Mouse (Mus musculus): Measurements from ENCODE around the gene Ctnna3.
"Not testable (repeated sequence)": the region's sequence is repeated elsewhere in the genome, so short reads cannot be mapped to it uniquely, and the experiment has no call there.

Ctnna3 gene

DNA sequence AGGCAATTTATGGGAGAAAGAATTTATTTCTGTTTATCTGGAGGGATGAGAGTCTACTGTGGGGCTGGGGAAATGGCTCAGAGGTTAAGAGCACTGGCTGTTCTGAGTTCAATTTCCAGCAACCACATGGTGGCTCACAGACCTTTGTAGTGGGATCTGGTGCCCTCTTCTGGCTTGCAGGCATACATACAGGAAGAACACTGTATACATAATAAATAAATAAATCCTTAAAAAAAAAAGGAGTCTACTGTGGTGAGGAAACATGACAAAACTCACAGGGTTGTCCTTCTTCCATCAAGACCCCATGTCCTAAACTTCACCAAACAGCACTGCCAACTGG lies 5.5 kb upstream of the Ctnna3 start:
- DNase-seq (ENCODE audit: low read depth, low spot score): peak; percentile 83

GRCm38 (mm10) chr10:63427146-63427545 lies 2.8 kb upstream of the Ctnna3 start:
- DNase-seq (ENCODE audit: low read depth, low spot score): no peak

GRCm38 (mm10) chr10:63428243-63429022 lies 1.5 kb upstream of the Ctnna3 start:
- DNase-seq (ENCODE audit: low read depth, low spot score): peak; percentile 44

- no peak for DNase-seq (ENCODE audit: low read depth, low spot score)
Observed at GRCm38 (mm10) chr10:63429023-63429340, 916 bp upstream of the Ctnna3 start.

DNA sequence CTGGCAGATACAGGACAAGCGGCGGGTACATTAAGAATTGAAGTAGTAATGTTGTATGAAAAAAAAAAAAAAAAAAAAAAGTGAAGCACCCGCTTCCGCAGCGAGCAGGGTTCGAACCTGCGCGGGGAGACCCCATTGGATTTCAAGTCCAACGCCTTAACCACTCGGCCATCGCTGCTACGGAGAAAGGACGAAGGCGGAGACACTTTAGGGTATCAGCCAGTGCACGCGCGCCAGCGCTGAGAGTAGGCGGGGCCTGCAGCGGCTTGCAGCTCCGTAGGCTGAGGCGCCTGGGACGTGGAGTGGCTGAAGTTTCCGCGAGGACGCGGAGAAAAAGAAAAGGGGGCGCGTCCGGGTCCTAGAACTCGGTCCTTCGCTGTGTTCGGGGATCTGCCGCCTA lies 518 bp upstream of the Ctnna3 start:
- peak; percentile 94 for DNase-seq (ENCODE audit: low read depth, low spot score)

GRCm38 (mm10) chr10:63431221-63431736 lies 1.4 kb downstream of the Ctnna3 start:
- DNase-seq (ENCODE audit: low read depth, low spot score): no peak

DNA sequence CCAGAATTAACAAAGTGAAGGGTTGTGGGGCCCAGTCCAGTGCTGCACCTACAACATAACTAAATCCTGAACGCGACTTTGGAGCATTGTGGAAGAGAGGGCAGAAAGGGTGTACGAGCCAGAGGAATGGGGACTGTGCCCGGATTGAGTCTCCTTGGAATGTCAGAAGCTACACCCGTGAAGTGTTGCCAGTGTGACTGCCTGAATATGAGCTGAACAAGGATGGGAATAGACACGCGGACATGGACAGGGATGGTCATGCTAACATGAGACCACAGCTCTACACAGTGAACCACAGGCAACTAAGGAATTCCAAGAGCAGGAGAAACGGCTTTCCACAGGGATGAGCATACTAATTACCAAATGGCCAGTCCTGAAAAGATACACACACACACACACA lies 2.2 kb downstream of the Ctnna3 start:
- no peak for DNase-seq (ENCODE audit: low read depth, low spot score)

- no peak for DNase-seq (ENCODE audit: low read depth, low spot score)
Observed at GRCm38 (mm10) chr10:63432887-63433286, 3.0 kb downstream of the Ctnna3 start.

DNA sequence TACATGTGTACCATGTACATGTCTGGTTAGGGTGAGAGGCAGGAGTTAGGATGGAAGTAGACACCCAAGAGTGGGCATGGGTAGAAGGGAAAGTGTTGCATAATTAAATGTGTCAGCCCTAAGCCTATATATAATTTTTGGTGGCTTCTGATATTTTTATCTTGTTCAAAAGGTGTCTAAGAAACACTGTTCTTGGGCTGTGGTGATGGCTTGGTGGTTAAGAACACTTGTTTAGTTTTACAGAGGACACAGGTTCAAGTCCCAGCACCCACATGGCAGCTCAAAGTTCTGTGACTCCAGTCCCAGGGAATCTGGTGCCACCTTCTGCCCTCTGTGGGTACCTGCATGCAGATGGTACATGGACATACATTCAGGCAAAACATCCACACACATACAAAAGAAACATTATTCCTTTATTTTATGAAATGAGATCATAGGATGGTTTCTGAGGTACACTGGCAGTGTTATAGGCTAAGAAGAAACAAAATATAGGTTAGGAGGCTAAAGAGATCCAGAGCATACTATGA lies 8.9 kb downstream of the Ctnna3 start:
- no peak for DNase-seq (ENCODE audit: low read depth, low spot score)

GRCm38 (mm10) chr10:63439694-63440228 lies 9.9 kb downstream of the Ctnna3 start:
- peak; percentile 23 for DNase-seq (ENCODE audit: low read depth, low spot score)

DNA sequence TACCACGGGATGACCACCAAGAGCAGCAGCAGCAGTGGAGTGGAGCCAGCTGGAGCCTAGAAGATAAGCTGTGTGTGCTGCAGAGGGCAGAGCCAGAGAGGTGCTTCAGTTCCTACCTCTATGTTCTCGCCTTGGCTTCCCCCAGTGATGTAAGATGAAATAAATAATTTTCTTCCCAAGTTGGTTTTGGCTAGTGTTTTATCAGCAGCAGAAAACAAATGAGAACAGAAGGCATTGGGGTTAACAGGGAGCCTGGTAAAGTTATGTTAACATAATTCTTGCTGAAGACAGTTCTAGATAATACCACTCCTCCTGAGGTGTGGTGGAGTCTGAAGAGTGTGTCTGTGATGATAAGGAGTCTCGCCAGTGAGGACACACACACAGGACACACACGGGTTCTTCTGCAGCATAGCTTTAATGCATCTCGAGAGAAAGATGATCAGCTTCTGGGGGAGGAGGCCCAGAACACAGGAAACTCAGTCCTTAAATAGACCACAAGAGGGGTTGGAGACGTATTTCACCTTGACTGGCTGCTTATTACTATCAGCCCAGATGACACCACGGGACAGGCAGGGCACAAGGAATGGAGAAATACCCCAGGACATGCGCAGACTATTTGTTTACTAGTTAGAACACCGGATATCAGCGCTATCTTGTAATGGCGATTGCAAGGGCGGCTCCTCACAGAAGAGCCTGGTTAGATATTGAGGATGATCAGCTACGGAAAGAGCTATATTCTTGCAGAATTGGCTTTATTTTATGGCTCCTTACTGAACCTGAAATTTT lies 14.9 kb downstream of the Ctnna3 start:
- not testable (repeated sequence) for DNase-seq (ENCODE audit: low read depth, low spot score)

- no peak for DNase-seq (ENCODE audit: low read depth, low spot score)
Observed at GRCm38 (mm10) chr10:63453926-63454325, 24.0 kb downstream of the Ctnna3 start.

DNA sequence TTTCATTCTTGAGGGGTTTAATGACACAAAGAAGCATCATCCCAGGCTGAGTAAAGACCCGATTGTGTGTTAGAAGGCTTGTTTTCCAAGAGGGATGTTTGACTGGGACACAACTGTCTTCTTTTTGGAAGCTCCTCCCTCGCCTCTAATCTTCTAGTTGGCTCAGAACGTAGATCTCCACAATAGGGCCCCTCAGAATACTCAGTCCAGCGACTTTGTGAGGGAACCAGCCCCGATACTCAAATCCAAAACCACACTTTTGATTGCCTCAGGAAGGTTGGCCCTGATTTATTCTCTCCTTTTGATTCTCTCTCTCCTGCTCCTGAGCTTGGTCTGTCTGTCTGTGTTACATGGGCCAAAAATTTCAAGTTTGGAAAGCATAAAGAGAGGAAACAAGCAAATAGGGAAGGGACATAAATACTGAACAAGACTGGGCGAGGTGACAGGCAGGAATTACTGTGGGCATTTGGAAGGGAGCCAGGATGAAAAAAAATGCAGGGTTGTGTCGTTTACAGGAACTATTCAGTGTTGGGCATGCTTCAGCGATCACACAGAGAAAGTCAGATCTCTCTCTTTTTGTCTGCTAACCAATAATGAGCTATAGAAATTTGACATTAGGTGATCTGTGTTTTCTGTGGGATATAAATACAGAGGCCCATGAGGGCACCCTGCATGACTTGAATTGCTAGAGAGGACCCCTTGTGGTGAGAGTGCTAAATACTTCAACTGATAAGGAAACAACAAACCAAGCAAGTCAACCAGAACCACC lies 25.4 kb downstream of the Ctnna3 start:
- peak; percentile 14 for DNase-seq (ENCODE audit: low read depth, low spot score)

GRCm38 (mm10) chr10:63457292-63458128 lies 27.6 kb downstream of the Ctnna3 start:
- DNase-seq (ENCODE audit: low read depth, low spot score): no peak

DNA sequence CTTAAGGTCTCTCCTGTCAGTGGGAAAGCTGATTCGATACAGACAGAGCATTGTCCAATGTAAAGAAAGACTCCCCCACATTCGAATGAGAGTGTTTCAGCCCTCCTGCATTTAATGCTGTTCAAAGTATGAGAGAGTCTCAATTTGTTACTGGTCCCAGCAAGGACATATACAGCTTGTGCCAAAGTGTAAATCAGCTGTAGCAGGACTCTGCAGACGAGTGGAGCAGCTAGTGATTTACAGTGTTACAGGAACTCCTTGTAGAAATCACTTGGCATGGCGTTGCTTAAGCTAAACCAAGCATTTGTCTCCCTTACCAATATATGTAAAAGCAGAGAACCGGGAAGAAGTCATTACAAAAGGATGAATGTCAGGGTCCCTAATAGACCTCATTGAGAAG lies 31.0 kb downstream of the Ctnna3 start:
- DNase-seq (ENCODE audit: low read depth, low spot score): no peak

- DNase-seq (ENCODE audit: low read depth, low spot score): no peak
Observed at GRCm38 (mm10) chr10:63472473-63472872, 42.6 kb downstream of the Ctnna3 start.

- DNase-seq (ENCODE audit: low read depth, low spot score): no peak
Observed at GRCm38 (mm10) chr10:63476167-63476647, 46.3 kb downstream of the Ctnna3 start.

DNA sequence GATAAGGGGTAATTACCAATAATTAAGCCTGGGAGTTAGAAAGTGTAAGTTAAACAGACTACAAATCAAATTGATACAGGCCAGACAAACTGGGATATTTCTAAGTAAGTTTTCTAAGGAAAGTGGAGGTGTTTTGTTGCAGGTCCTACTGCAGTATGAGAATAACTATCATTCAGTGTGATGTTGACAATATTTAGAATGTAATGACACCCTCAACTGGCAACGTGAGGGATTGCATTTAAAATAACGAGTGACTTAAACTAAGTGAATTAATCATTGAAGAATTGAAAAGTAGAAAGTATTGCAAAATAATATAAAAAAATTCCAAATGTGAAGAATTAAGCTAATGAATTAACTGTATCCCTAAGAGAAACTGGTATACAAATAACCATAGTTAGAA lies 49.0 kb downstream of the Ctnna3 start:
- DNase-seq (ENCODE audit: low read depth, low spot score): no peak

DNA sequence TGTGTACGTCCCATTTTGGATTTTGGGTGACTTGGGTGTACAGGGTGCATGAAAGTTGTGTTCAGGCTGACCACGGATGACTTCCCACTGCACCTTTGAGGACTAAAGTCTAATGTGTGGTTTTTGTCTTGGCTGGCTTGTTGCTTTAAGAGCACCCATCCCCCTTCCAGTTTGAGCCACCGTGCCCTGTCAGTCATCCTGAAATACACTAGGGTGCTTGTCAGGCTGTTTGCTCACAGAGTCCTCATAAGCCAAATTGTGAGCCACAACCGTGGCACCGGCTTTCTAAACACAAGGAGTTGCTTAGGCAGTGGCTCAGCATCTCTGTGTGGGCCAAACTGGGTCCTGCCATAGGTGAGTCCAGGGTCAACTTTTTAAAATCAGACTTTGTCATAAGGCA lies 50.2 kb downstream of the Ctnna3 start:
- no peak for DNase-seq (ENCODE audit: low read depth, low spot score)

- no peak for DNase-seq (ENCODE audit: low read depth, low spot score)
Observed at GRCm38 (mm10) chr10:63488346-63488745, 58.4 kb downstream of the Ctnna3 start.

GRCm38 (mm10) chr10:63523956-63524355 lies 94.1 kb downstream of the Ctnna3 start:
- peak; percentile 75 for DNase-seq (ENCODE audit: low read depth, low spot score)

Measured in R1 (cell line).